Mouse (Mus musculus) liver, adult 2 months (tissue): ENCODE results near the gene Maml3. TPM values are rescaled to one million over a fixed set of nuclear protein-coding genes. Genes with fewer than 3 reads are reported as not detected.

Experiments used
- DNase-seq: peaks from one replicate; pipeline ENCODE4 v3.0.0-alpha.2; 2011; ENCODE audit warnings: low read depth, low spot score; ENCODE audit errors: extremely low read depth
- H3K27ac ChIP-seq: fragments of 200-500 bp; replicated peaks from 2 replicates; pipeline ENCODE4 v1.5.1; 2012; ENCODE audit warnings: low read depth, mild to moderate bottlenecking, control low read depth, inconsistent platforms, low read length; ENCODE audit not compliant: insufficient read depth
- H3K27me3 ChIP-seq: fragments of 200-500 bp; 2 replicates; pipeline ENCODE4 v1.6.1; 2012; ENCODE audit warnings: mild to moderate bottlenecking, moderate library complexity, low read length, inconsistent platforms; ENCODE audit not compliant: control insufficient read depth, insufficient read depth
- H3K36me3 ChIP-seq: fragments of 200-500 bp; 2 replicates; pipeline ENCODE4 v1.6.1; 2012; ENCODE audit warnings: low read length, inconsistent platforms; ENCODE audit not compliant: control insufficient read depth, insufficient read depth
- H3K4me1 ChIP-seq: fragments of 200-500 bp; 2 replicates; pipeline ENCODE4 v1.6.1; 2011; ENCODE audit warnings: low read length; ENCODE audit not compliant: control insufficient read depth, insufficient read depth
- H3K4me3 ChIP-seq: fragments of 200-500 bp; 2 replicates; pipeline ENCODE4 v1.5.1; 2011; ENCODE audit warnings: low read depth, mild to moderate bottlenecking, control low read depth, low read length, moderate library complexity; ENCODE audit not compliant: insufficient read depth
- H3K79me2 ChIP-seq: fragments of 200-500 bp; 2 replicates; pipeline ENCODE4 v1.6.1; 2012; ENCODE audit warnings: inconsistent platforms, mild to moderate bottlenecking, low read length, moderate library complexity; ENCODE audit not compliant: control insufficient read depth, insufficient read depth
- H3K9ac ChIP-seq: fragments of 200-500 bp; 2 replicates; pipeline ENCODE4 v1.6.1; 2012; ENCODE audit warnings: low read depth, mild to moderate bottlenecking, control low read depth, inconsistent platforms, low read length
- CTCF ChIP-seq: fragments of 200-500 bp; IDR thresholded peaks from 2 replicates; pipeline ENCODE4 v1.5.1; 2011; ENCODE audit warnings: low read depth, low read length, control low read depth
- POLR2A ChIP-seq: fragments of 200-500 bp; IDR thresholded peaks from 2 replicates; pipeline ENCODE4 v1.6.1; 2011; ENCODE audit warnings: low read length, control low read depth; ENCODE audit not compliant: insufficient read depth; ENCODE audit errors: extremely low read depth
- WGBS: fragments of 180-500 bp; shearing (Covaris S2); methylation state at CpG from one replicate; pipeline ENCODE4 v1.1.7; 2018; 5-methylcytosine and 5-hydroxymethylcytosine counted together
- polyA plus RNA-seq: library from polyadenylated mRNA; depleted of rRNA; stranded (reverse); fragments of >200 nt; gene quantifications from 2 replicates; pipeline ENCODE4 v1.2.3, GENCODE M21; 2012
- total RNA-seq: library from RNA; depleted of rRNA; stranded (reverse); fragments of >200 nt; gene quantifications from 2 replicates; pipeline ENCODE4 v1.2.3, GENCODE M21; 2014

Maml3 gene
- total and polyA plus RNA-seq, 2 experiments = 0.64 to 0.92 TPM

DNA sequence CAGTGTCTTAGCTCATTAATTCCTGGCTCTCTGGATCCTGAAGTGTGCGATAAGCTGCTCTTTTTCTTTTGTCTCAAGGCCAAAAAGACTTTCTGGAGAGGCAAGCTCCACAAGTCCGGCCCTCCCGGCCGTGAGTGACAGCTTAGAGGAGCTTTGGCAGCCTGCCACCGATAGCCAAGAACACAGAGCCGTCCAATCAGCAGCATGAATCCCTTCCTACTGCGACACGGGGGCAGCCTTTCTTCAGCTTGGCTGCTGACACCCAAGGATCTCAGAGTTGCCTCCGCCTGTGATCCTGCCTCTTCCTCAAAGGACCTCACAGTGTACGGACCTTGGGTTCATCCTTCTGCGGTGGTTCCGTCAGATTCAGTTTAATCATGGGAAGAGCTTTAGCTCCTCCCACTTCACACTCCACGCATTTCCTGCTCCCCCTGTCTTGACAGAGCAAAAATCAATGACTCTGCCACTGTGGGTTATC lies 57.9 kb downstream of the Maml3 start:
- Histone ChIP-seq H3K36me3 (no peaks in the 10 kb centered on the region), H3K27me3 (no peaks in the 10 kb centered on the region), H3K9ac (peak overlapping the region; percentile 35), H3K79me2 (no peaks in the 10 kb centered on the region), H3K27ac (peak overlapping the region; percentile 11), H3K4me1 (0 out of 2 replicates have a peak, but pooled peaks cover 3% of the 10 kb centered on the region), H3K4me3 (peak overlapping the region; percentile 29)
- under 1% methylated on average over 13 of the region's 13 CpGs for WGBS
- no peak for TF ChIP-seq CTCF
- no peak for TF ChIP-seq POLR2A
- DNase-seq = peak; percentile 83

DNA sequence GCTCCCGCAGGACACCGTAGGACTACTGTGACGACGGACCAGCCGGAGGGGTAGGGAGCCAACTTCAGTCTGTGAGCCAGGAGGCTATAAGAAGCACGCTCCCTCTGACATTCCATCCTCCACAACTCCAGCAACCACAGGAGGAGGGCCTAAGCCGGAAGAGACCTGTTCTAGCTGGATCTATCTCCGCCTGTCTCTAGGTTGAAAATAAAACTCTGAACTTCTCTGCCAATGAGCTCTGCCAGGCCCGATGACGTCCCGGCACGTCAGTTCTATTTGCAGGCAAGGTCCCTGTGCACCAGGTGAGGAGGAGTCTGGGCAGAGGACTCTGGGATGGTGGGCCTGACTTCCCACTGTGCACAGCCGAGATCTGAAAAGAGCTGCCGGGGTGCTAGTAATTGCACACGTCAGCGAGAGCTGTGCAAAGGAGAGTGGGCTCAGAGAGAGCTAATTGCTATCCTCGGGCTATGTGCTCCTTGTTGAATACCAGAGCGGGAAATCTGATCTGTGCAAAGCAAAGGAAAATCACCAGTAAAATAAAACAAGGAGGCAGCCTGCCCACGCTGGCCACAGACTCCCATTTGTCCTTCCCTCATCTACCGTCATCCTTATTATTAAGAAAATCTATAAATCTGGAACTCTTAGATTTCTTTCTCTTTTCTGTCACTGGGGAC lies 58.7 kb downstream of the Maml3 start:
- H3K4me1 ChIP-seq = 0 out of 2 replicates have a peak, but pooled peaks cover 3% of the 10 kb centered on the region
- WGBS = 7% methylated on average over 20 of the region's 20 CpGs
- no peaks in the 10 kb centered on the region for H3K36me3 ChIP-seq
- no peaks in the 10 kb centered on the region for H3K79me2 ChIP-seq
- TF ChIP-seq POLR2A (peak; percentile 68), CTCF (no peak)
- peak overlapping the region; percentile 48 for H3K4me3 ChIP-seq
- DNase-seq = peak; percentile 86
- H3K27ac ChIP-seq = peak overlapping the region; percentile 63
- peak overlapping the region; percentile 64 for H3K9ac ChIP-seq
- H3K27me3 ChIP-seq = no peaks in the 10 kb centered on the region

DNA sequence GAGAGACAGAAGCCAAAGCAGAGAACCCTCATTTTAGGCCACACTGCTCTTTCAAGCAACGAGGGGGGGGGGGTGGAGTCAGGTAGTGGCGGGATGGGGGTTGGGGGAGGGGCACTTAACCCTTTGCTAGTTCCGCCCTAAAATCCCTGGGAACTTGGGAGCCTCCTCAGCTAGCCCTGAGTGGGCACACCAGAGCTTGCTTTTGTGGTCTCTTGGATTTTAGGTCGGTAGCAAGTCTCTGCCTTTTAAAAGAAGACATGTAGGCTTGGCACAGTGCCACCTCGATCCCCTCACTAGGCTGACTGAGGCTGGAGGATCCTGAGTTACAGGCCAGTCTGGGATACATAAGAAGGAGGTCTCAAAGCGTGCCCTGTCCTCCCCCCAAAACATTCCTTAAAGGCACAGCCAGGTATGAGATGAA lies 59.6 kb downstream of the Maml3 start:
- Histone ChIP-seq H3K27me3 (no peaks in the 10 kb centered on the region), H3K9ac (no peak overlapping the region), H3K36me3 (no peaks in the 10 kb centered on the region), H3K4me1 (peaks cover 3% of the 10 kb centered on the region), H3K4me3 (no peak overlapping the region), H3K27ac (0 out of 2 replicates have a peak overlapping the region, but pooled peaks have one; percentile 2), H3K79me2 (no peaks in the 10 kb centered on the region)
- DNase-seq = no peak
- WGBS = 35% methylated on average over 6 of the region's 6 CpGs
- no peak for TF ChIP-seq POLR2A
- no peak for TF ChIP-seq CTCF

DNA sequence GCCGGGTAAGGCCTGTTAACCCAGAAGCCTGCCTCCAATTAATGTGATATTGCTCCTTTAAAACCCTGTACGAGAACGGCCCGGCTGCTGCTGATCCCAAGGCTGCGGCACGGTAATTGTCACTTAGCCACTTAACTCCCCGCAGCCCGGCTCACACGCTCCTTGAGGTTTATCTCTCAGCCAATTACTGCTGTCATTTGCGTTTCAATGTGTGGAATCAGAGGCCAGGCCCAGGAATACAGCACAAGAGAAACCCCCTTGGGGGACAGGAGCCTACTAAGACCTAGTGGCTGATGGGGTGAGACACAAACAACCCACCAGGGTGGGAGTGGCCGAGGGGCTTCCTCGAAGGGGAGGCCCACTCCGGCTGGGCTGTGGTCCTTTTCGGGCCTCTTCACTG lies 60.2 kb downstream of the Maml3 start:
- no peak overlapping the region for H3K27ac ChIP-seq
- H3K36me3 ChIP-seq = no peaks in the 10 kb centered on the region
- H3K4me1 ChIP-seq = peaks cover 7% of the 10 kb centered on the region
- H3K9ac ChIP-seq = no peak overlapping the region
- no peaks in the 10 kb centered on the region for H3K27me3 ChIP-seq
- DNase-seq = no peak
- TF ChIP-seq POLR2A (no peak), CTCF (no peak)
- 72% methylated on average over 14 of the region's 14 CpGs for WGBS
- no peaks in the 10 kb centered on the region for H3K79me2 ChIP-seq
- no peak overlapping the region for H3K4me3 ChIP-seq

DNA sequence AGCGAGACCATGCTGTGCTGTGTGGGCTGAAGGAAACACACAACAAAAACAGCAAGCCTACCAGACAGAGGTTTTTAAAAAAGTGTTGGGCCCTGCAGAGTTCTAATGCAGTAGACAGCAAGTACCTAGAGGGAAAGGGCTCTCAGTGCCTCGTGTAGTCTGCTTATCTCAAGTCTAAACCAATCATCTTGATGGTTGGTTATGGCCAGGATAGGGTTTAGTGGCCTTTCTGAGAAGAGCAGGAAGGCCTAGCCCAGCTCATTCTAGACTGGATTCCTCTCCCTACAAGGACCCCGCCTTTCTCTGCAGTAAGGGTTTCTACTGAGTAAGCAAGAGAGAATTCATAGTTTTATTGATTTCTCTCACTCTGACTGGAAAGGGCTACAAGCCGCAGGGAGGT lies 61.0 kb downstream of the Maml3 start:
- Histone ChIP-seq H3K9ac (no peak overlapping the region), H3K36me3 (no peaks in the 10 kb centered on the region), H3K27me3 (no peaks in the 10 kb centered on the region), H3K4me1 (peaks cover 8% of the 10 kb centered on the region), H3K79me2 (no peaks in the 10 kb centered on the region), H3K27ac (no peak overlapping the region), H3K4me3 (no peak overlapping the region)
- no peak for TF ChIP-seq CTCF
- WGBS = 80% methylated on average over 4 of the region's 4 CpGs
- no peak for DNase-seq

DNA sequence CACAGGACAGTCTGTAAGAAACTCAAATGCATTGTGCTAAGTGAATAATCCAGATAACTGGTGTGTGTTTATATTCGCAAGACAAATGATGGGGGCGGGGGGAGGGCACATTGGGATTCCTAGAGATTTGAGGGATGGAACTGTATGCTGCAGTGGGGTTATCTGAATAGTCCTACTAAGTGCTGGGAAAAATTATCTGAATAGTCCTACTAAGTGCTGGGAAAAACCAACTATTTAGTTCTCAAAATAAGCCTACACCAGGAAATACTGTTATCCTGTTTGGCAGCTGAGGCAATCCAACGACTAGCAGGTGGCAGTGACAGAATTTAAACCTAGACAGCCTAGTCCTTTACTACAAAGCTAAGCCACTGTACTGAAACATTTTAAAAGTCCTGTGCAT lies 62.2 kb downstream of the Maml3 start:
- no peak for TF ChIP-seq CTCF
- TF ChIP-seq POLR2A = no peak

More for the DNA sequence above, 62.2 kb downstream of the Maml3 start:
- H3K4me3 ChIP-seq = no peak overlapping the region
- H3K36me3 ChIP-seq = no peaks in the 10 kb centered on the region
- H3K9ac ChIP-seq = no peak overlapping the region
- H3K27me3 ChIP-seq = no peaks in the 10 kb centered on the region
- peaks cover 8% of the 10 kb centered on the region for H3K4me1 ChIP-seq
- no peak for DNase-seq
- no peak overlapping the region for H3K27ac ChIP-seq
- 88% methylated on average over 3 of the region's 3 CpGs for WGBS
- H3K79me2 ChIP-seq = no peaks in the 10 kb centered on the region
